Mouse (Mus musculus): ENCODE results near the gene Phf24. TPM values are rescaled to one million over a fixed set of nuclear protein-coding genes. Genes with fewer than 3 reads are reported as not detected.

The Phf24 gene
- total and polyA plus RNA-seq, 3 experiments: 0.31 to 0.92 TPM; not detected in 1

DNA sequence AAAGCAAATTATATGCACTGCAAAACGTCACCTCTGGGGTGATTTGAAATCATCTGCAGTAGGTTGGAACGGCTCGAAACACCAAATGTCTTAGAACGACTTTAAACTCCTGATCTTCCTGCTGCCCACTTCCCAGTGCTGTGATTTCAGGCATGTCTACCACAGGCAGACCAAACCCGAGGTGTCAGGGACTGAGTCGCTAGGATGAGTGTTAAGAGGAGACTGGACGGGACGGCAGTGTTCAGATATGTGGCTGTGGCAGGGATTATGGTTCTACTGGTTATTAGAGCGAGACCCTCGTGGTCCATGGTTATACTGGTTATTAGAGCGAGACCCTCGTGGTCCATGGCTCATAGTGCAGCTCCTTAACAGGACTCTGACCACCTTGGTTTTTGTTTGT, 1.1 kb upstream of the Phf24 start:
- Histone ChIP-seq H3K79me2 (ENCODE audit: control insufficient read depth, insufficient read depth, low read length, poor library complexity) (no peaks in the 10 kb centered on the region), H3K4me1 (ENCODE audit: control insufficient read depth in 1 of 2, insufficient read depth in 2 of 2, low read length in 2 of 2) (no peaks in the 10 kb centered on the region), H3K4me3 (ENCODE audit: control insufficient read depth in 1 of 2, insufficient read depth in 1 of 2, low read depth in 2 of 2, low read length in 2 of 2) (no peak overlapping the region), H3K27ac (ENCODE audit: control insufficient read depth, low read depth, low read length) (no peak overlapping the region), H3K9ac (ENCODE audit: control insufficient read depth, low read depth, low read length, poor library complexity, severe bottlenecking) (no peak overlapping the region), H3K27me3 (ENCODE audit: control insufficient read depth in 1 of 2, insufficient read depth in 2 of 2, low read length in 2 of 2) (peaks cover 0 to 2% of the 10 kb centered on the region in 2 experiments; a peak in 2 of 4 replicates), H3K36me3 (ENCODE audit: control insufficient read depth in 1 of 2, insufficient read depth in 2 of 2, low read length in 2 of 2) (no peaks in the 10 kb centered on the region), H3K9me3 (replicated peaks; ENCODE audit: insufficient read depth, low read length) (no peaks in the 10 kb centered on the region)
- TF ChIP-seq ELF1 (IDR thresholded peaks at IDR 0.05; ENCODE audit: low read depth, low read length): no peak
- TF ChIP-seq KAT2A (conservative IDR thresholded peaks at IDR 0.05; ENCODE audit: low read depth, low read length): no peak
- TF ChIP-seq BHLHE40 (IDR thresholded peaks at IDR 0.05; ENCODE audit: borderline replicate concordance, low read depth, low read length): no peak
- TF ChIP-seq USF1 (IDR thresholded peaks at IDR 0.05; ENCODE audit: low read depth, low read length): no peak
- no peak for TF ChIP-seq NELFE (IDR thresholded peaks at IDR 0.05; ENCODE audit: low read depth, low read length)
- no peak for TF ChIP-seq ETS1 (IDR thresholded peaks at IDR 0.05; ENCODE audit: low read depth, low read length)
- TF ChIP-seq EP300 (IDR thresholded peaks at IDR 0.05; ENCODE audit: low read depth in 1 of 2, low read length in 2 of 2): no peak
- TF ChIP-seq E2F4 (IDR thresholded peaks at IDR 0.05; ENCODE audit: borderline replicate concordance, low read depth, low read length): no peak
- no peak for TF ChIP-seq CTCF (IDR thresholded peaks at IDR 0.05 in 2 of 3, conservative IDR thresholded peaks at IDR 0.05 in 1 of 3; ENCODE audit: control insufficient read depth in 1 of 3, insufficient read depth in 1 of 3, low read depth in 2 of 3, low read length in 3 of 3, poor library complexity in 1 of 3, severe bottlenecking in 1 of 3)
- TF ChIP-seq MXI1 (IDR thresholded peaks at IDR 0.05; ENCODE audit: low read depth, low read length): no peak
- TF ChIP-seq MEF2A (IDR thresholded peaks at IDR 0.05; ENCODE audit: extremely low read depth, insufficient replicate concordance, low read depth, low read length, poor library complexity, severe bottlenecking): no peak
- no peak for TF ChIP-seq USF2 (IDR thresholded peaks at IDR 0.05; ENCODE audit: borderline replicate concordance in 1 of 2, insufficient read depth in 1 of 2, low read depth in 1 of 2, low read length in 2 of 2)
- no peak for TF ChIP-seq NRF1 (IDR thresholded peaks at IDR 0.05; ENCODE audit: insufficient read depth, low read depth, low read length, poor library complexity, severe bottlenecking)
- no peak for TF ChIP-seq JUND (IDR thresholded peaks at IDR 0.05; ENCODE audit: low read depth, low read length)
- no peak for DNase-seq (ENCODE audit: low read depth, low spot score)

GRCm38 (mm10) chr4:42915966-42916365, 494 bp upstream of the Phf24 start:
- no peak for TF ChIP-seq MAFK (IDR thresholded peaks at IDR 0.05; ENCODE audit: borderline replicate concordance, low read depth, low read length)
- TF ChIP-seq ELF1 (IDR thresholded peaks at IDR 0.05; ENCODE audit: low read depth, low read length): no peak
- no peak for TF ChIP-seq MYC (IDR thresholded peaks at IDR 0.05; ENCODE audit: low read depth, low read length)
- no peak for TF ChIP-seq KAT2A (conservative IDR thresholded peaks at IDR 0.05; ENCODE audit: low read depth, low read length)
- TF ChIP-seq POLR2A (IDR thresholded peaks at IDR 0.05; ENCODE audit: control insufficient read depth in 1 of 2, insufficient read depth in 1 of 2, low read depth in 1 of 2, low read length in 2 of 2, poor library complexity in 1 of 2): no peak
- no peak for TF ChIP-seq CHD2 (IDR thresholded peaks at IDR 0.05; ENCODE audit: low read length)
- no peak for TF ChIP-seq MAX (IDR thresholded peaks at IDR 0.05; ENCODE audit: low read length)
- no peak for TF ChIP-seq MYB (IDR thresholded peaks at IDR 0.05; ENCODE audit: low read depth, low read length)
- TF ChIP-seq SIN3A (IDR thresholded peaks at IDR 0.05; ENCODE audit: low read length): no peak
- no peak for TF ChIP-seq NELFE (IDR thresholded peaks at IDR 0.05; ENCODE audit: low read depth, low read length)
- no peak for TF ChIP-seq SMC3 (IDR thresholded peaks at IDR 0.05; ENCODE audit: low read depth, low read length)
- no peak for TF ChIP-seq POLR2AphosphoS5 (IDR thresholded peaks at IDR 0.05; ENCODE audit: borderline replicate concordance, low read depth, low read length)
- TF ChIP-seq ZNF384 (IDR thresholded peaks at IDR 0.05; ENCODE audit: low read depth, low read length): no peak
- TF ChIP-seq GATA1 (IDR thresholded peaks at IDR 0.05; ENCODE audit: low read depth, low read length): no peak
- TF ChIP-seq MAZ (IDR thresholded peaks at IDR 0.05; ENCODE audit: low read depth, low read length): no peak
- no peak for TF ChIP-seq TAL1 (IDR thresholded peaks at IDR 0.05; ENCODE audit: low read length)
- TF ChIP-seq TBP (IDR thresholded peaks at IDR 0.05; ENCODE audit: low read depth, low read length): no peak
- TF ChIP-seq POLR2AphosphoS2 (IDR thresholded peaks at IDR 0.05; ENCODE audit: low read length): no peak
- TF ChIP-seq CHD1 (IDR thresholded peaks at IDR 0.05; ENCODE audit: low read depth, low read length): no peak
- no peaks in the 10 kb centered on the region for H3K9me3 ChIP-seq (replicated peaks; ENCODE audit: insufficient read depth, low read length)
- H3K9ac ChIP-seq (ENCODE audit: control insufficient read depth, low read depth, low read length, poor library complexity, severe bottlenecking): no peak overlapping the region
- H3K27ac ChIP-seq (ENCODE audit: control insufficient read depth, low read depth, low read length): no peak overlapping the region
- no peak for DNase-seq (ENCODE audit: low read depth, low spot score)
- H3K27me3 ChIP-seq (ENCODE audit: control insufficient read depth in 1 of 2, insufficient read depth in 2 of 2, low read length in 2 of 2): peaks cover 0 to 2% of the 10 kb centered on the region in 2 experiments; a peak in 2 of 4 replicates
- H3K4me3 ChIP-seq (ENCODE audit: control insufficient read depth in 1 of 2, insufficient read depth in 1 of 2, low read depth in 2 of 2, low read length in 2 of 2): no peak overlapping the region
- H3K79me2 ChIP-seq (ENCODE audit: control insufficient read depth, insufficient read depth, low read length, poor library complexity): no peaks in the 10 kb centered on the region
- no peaks in the 10 kb centered on the region for H3K4me1 ChIP-seq (ENCODE audit: control insufficient read depth in 1 of 2, insufficient read depth in 2 of 2, low read length in 2 of 2)
- H3K36me3 ChIP-seq (ENCODE audit: control insufficient read depth in 1 of 2, insufficient read depth in 2 of 2, low read length in 2 of 2): no peaks in the 10 kb centered on the region

All from MEL (cell line).